Mouse (Mus musculus): ENCODE measurements around the gene Hoxb4. TPM values are rescaled to one million over a fixed set of nuclear protein-coding genes. Genes with fewer than 3 reads are reported as not detected.

Gene Hoxb4
- polyA plus RNA-seq, 1 experiment from 2014 or later, result not detected

DNA sequence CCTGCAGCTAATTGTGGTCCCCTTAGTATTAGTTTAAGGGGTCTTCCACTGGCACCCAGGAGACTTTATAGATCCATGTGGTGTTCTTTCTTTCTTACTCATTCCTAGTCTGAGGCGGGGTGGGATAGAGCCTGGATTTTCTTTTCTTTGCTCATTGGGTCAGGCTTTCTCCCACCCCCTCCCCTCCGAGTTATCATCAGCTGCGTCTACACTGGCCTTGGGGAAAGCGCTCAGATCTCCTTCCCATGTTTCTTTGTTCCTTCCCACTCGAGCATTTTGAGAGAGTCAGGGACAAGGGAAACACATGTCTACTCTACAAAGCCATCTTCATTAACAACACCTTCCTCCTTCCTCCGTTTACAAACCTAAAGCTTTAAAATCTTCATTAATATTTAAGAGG is 19.0 kb downstream of the Hoxb4 start:
- H3K27me3 ChIP-seq, result peaks cover 100% of the 10 kb centered on the region
- H3K36me3 ChIP-seq (ENCODE audit: poor library complexity, severe bottlenecking), result no peaks in the 10 kb centered on the region
- H3K9me3 ChIP-seq (replicated peaks), result no peaks in the 10 kb centered on the region
- no peaks in the 10 kb centered on the region for H3K4me1 ChIP-seq
- WGBS, result under 1% methylated on average over 6 of the region's 6 CpGs
- no peak overlapping the region for H3K4me2 ChIP-seq
- H3K4me3 ChIP-seq, result no peak overlapping the region
- H3K9ac ChIP-seq, result no peak overlapping the region
- no peak overlapping the region for H3K27ac ChIP-seq
- no peak for ATAC-seq

DNA sequence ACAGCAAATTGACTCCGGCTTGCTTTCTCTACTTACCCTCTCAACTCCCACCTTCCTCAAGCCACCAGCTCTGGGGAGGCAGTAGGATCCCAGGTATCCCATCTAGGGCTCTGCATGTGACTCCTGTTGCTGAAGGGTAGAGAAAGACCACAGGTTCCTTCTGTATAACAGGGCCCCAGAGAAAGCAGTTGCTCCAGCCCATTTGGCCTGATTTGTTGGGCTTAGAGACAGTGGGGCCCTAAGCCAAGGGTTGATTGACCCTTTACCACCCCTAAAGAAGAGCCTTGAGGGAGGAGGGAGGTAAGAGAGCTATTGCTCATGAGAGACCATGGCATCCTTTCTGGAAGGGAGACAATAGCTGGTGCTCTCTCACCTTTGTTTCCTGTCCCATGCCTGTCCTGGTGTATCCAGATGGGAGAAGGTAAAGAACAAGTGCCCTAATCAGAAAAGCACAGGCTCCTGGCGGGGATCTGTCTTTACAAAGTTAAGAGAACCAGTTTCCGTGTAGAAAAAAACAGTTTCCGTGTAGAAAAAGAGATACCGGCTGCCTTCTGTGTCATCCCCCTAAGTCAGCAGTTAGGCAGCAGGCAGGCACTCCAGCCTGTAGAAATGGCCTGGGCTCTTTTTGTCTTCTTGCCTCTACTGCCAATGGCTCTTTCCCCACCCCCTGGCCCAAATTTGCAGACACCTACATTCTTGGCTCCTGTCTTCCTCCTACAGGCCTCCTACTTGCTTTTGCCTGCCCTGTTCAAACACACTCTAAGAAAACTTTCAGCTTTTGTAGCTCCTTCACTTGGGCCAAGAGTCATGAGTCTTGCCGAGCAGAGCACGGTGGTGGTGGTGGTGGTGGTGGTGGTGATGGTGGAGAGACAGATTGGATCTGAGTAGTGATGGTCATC is 21.1 kb downstream of the Hoxb4 start:
- H3K9me3 ChIP-seq (replicated peaks), result no peaks in the 10 kb centered on the region
- H3K36me3 ChIP-seq (ENCODE audit: poor library complexity, severe bottlenecking), result no peaks in the 10 kb centered on the region
- no peak for ATAC-seq
- no peak overlapping the region for H3K4me2 ChIP-seq
- peaks cover 100% of the 10 kb centered on the region for H3K27me3 ChIP-seq
- H3K9ac ChIP-seq, result no peak overlapping the region
- 6% methylated on average over 7 of the region's 7 CpGs for WGBS
- no peak overlapping the region for H3K4me3 ChIP-seq
- no peaks in the 10 kb centered on the region for H3K4me1 ChIP-seq
- H3K27ac ChIP-seq, result no peak overlapping the region

DNA sequence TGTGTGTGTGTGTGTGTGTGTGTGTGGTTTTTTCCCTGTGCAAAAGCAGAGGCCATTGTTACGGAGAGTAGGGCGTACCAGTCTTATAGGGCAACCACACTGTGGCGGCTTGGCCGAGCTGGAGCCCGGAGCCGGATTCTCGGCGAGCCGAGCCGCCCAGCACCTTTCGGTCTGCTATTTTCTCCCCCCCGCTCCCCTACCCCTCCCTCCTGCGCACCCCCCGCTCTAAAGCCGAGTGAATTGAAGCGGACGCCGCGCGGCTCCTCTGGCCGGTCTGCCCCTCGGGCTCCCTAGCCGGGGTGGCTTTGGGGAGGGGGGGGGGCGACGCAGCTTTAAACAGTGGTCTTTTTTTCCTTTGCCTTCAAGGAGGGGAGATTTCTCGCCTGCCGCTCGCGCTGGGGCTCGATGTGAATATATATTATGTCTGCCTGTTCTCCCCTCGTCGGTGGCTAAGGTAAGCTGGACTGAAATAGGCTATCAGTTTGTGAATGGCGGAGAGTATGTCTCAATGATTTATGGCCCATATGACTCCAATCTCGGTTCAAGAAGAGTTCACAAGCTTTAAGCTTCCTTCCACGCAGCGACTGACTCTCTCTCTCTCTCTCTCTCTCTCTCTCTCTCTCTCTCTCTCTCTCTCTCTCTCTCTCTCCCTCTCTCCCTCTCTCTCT is 22.8 kb downstream of the Hoxb4 start:
- Histone ChIP-seq H3K4me2 (no peak overlapping the region), H3K4me3 (no peak overlapping the region), H3K27ac (no peak overlapping the region), H3K4me1 (peaks cover 7% of the 10 kb centered on the region), H3K9ac (no peak overlapping the region), H3K36me3 (ENCODE audit: poor library complexity, severe bottlenecking) (no peaks in the 10 kb centered on the region), H3K9me3 (replicated peaks) (no peaks in the 10 kb centered on the region), H3K27me3 (peaks cover 100% of the 10 kb centered on the region)
- 1% methylated on average over 32 of the region's 36 CpGs for WGBS
- ATAC-seq, result no peak

DNA sequence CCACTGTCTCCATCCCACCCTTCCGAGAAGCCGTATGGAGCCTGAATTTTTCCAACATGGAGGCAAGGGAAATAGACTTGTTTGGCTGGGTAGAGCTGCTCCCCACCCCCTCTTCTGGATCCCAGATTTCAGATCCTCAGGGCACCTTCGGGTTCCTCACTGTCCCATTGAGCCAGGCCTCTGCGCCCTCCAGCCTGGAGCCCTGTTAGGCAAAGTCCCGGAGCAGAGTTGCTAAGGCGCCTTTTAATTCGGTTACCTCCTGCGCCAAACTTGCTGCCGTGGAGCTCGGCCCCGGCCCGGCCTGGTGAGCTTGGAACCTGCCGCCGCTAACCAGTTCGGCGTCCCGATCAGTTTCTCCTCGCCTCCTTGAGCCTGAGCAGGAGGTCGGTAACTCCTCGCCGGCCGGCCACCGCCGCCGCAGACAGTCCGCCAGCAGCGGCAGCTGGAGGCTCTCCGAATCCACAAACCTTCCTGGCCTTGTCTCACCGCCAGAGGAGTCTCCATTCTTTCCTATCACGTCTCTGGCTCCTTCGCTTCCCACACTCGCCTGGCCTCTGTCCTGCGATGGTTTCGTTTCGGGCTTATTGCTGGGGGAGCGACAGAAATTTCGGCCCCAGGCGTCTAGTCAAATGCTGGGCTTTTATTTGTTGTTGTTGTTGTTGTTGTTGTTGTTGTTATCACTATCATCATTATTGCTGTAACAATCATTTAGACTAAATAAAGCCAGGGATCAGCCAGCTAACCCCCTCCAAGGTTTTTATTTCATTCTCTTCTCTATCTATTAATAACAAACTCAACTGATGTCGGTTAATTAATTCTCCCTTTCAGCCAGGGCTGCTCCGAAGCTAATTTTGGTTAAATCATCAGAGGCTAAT is 23.9 kb downstream of the Hoxb4 start:
- WGBS, result under 1% methylated on average over 40 of the region's 40 CpGs
- Histone ChIP-seq H3K27ac (no peak overlapping the region), H3K4me3 (no peak overlapping the region), H3K4me2 (no peak overlapping the region), H3K4me1 (peaks cover 7% of the 10 kb centered on the region), H3K27me3 (peaks cover 100% of the 10 kb centered on the region), H3K9me3 (replicated peaks) (no peaks in the 10 kb centered on the region), H3K9ac (no peak overlapping the region), H3K36me3 (ENCODE audit: poor library complexity, severe bottlenecking) (no peaks in the 10 kb centered on the region)
- ATAC-seq, result no peak

DNA sequence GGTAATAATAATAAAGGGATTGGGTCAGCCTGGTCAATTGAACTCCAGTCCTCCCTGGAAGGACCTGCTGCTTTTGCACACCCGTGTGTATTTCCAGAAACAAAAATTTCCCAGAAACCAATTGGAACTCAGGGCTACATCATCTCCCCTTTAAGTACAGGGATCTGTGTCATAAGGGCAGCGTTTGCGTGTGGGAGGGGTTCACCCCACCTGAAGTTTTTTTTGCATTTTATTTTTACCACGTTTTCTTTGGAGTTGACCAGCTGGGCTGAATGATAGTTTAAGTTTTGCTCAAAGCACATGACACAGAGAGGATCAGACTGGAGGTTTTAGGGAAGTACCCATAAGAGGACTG is 24.5 kb downstream of the Hoxb4 start:
- no peak for ATAC-seq
- Histone ChIP-seq H3K27ac (no peak overlapping the region), H3K4me1 (peaks cover 7% of the 10 kb centered on the region), H3K4me3 (no peak overlapping the region), H3K36me3 (ENCODE audit: poor library complexity, severe bottlenecking) (no peaks in the 10 kb centered on the region), H3K4me2 (no peak overlapping the region), H3K9me3 (replicated peaks) (no peaks in the 10 kb centered on the region), H3K27me3 (peaks cover 98% of the 10 kb centered on the region), H3K9ac (no peak overlapping the region)
- WGBS, result under 1% methylated on average over 4 of the region's 4 CpGs

DNA sequence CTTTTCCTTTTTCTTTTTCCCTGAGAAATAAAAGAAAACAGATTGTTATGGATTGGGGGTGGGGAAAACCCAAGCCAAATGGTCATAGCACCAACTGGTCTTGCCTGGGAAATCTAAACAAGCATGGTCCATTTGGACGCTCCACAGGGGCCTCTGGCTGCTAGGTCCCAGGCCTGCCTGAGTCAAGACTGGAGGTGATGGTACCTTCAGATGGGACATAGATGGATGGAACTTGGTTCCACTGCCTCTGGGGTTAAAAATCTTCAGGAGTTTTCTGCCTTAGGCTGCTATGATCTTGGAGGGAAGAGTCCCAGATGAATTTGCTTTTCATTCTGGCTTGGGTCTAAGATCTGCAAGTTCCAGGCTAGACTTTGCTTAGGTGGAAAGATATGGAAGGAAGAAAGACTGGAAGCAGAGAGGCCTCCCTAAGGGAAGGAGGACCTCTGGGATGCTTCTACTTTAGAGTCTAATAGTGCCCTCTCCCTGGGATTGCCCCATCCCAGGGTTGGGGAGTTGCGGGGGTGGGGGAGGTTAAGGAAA is 25.2 kb downstream of the Hoxb4 start:
- no peak overlapping the region for H3K27ac ChIP-seq
- H3K27me3 ChIP-seq, result peaks cover 98% of the 10 kb centered on the region
- no peak overlapping the region for H3K4me2 ChIP-seq
- H3K36me3 ChIP-seq (ENCODE audit: poor library complexity, severe bottlenecking), result no peaks in the 10 kb centered on the region
- peaks cover 7% of the 10 kb centered on the region for H3K4me1 ChIP-seq
- no peak overlapping the region for H3K4me3 ChIP-seq
- WGBS, result 6% methylated on average over 2 of the region's 2 CpGs
- no peaks in the 10 kb centered on the region for H3K9me3 ChIP-seq (replicated peaks)
- no peak for ATAC-seq
- H3K9ac ChIP-seq, result no peak overlapping the region

DNA sequence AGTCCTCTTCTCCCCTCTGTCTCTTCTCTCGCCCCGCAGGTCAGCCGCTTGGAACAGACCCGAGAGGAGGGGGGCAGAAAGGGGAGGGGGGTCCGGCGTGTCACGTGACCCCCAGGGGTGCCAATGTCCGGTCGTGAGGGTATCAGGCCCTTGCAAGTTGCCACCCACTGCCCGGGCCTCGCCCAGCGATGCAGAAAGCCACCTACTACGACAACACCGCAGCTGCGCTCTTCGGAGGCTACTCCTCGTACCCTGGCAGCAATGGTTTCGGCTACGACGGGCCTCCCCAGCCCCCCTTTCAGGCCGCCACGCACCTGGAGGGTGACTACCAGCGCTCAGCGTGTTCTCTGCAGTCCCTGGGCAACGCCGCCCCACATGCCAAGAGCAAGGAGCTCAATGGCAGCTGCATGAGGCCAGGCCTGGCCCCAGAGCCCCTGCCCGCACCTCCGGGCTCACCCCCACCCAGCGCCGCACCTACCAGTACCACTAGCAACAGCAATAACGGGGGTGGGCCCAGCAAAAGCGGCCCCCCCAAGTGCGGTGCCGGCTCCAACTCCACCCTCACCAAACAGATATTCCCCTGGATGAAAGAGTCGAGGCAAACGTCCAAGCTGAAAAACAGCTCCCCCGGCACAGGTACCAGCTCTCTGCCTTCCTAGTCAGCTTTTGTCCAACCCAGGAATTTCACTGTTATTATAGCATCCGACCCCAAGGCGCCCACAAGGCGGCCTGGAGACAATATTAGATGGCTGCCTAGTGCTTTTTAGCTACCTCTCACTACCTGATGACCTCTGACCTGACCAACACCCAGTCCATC is 26.2 kb downstream of the Hoxb4 start:
- Histone ChIP-seq H3K27me3 (peaks cover 98% of the 10 kb centered on the region), H3K9me3 (replicated peaks) (no peaks in the 10 kb centered on the region), H3K9ac (no peak overlapping the region), H3K27ac (no peak overlapping the region), H3K4me2 (no peak overlapping the region), H3K36me3 (ENCODE audit: poor library complexity, severe bottlenecking) (no peaks in the 10 kb centered on the region), H3K4me3 (no peak overlapping the region), H3K4me1 (peaks cover 7% of the 10 kb centered on the region)
- ATAC-seq, result no peak
- WGBS, result under 1% methylated on average over 38 of the region's 40 CpGs

DNA sequence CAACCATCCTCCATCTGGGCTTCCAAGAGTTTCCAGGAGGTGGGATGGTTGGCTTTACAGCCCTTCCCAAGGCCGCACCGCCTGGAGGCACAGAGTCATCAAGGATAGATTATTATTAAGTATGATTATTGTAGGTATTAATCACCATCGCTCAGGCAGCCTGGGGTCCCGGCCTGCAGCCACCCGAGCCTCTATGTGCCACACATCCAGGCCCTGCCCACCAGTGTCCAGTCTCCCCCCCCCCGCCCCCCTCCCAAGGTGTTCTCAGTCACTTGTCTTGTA is 26.8 kb downstream of the Hoxb4 start:
- WGBS, result 4% methylated on average over 6 of the region's 6 CpGs
- H3K27ac ChIP-seq, result no peak overlapping the region
- no peaks in the 10 kb centered on the region for H3K9me3 ChIP-seq (replicated peaks)

DNA sequence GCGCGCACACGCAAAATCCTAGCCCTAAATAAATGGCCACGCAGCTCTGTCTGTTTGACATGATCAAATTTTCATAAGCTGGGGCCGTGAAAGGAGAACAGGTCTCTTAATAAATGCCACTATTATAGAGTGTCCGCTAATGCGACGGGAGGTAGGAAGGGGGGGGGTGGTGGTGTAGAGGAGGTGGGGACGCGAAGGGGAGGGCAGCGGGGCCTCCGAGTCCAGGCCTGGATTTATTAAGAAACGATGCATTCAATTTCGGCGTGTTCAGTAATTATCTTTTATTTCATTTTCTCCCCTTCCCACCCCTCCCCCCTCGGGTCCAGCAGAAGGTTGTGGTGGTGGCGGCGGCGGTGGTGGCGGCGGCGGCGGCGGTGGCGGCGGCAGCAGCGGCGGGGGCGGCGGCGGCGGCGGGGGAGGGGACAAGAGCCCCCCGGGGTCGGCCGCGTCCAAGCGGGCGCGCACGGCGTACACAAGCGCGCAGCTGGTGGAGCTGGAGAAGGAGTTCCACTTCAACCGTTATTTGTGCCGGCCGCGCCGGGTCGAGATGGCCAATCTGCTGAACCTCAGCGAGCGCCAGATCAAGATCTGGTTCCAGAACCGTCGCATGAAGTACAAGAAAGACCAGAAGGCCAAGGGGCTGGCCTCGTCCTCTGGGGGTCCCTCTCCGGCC is 27.3 kb downstream of the Hoxb4 start:
- peaks cover 98% of the 10 kb centered on the region for H3K27me3 ChIP-seq
- H3K4me3 ChIP-seq, result no peak overlapping the region
- H3K4me1 ChIP-seq, result peaks cover 7% of the 10 kb centered on the region
- no peak for ATAC-seq
- H3K36me3 ChIP-seq (ENCODE audit: poor library complexity, severe bottlenecking), result no peaks in the 10 kb centered on the region
- H3K9me3 ChIP-seq (replicated peaks), result no peaks in the 10 kb centered on the region
- H3K9ac ChIP-seq, result no peak overlapping the region
- WGBS, result under 1% methylated on average over 38 of the region's 56 CpGs
- no peak overlapping the region for H3K4me2 ChIP-seq
- H3K27ac ChIP-seq, result no peak overlapping the region

More for the DNA sequence above, 26.8 kb downstream of the Hoxb4 start:
- peaks cover 7% of the 10 kb centered on the region for H3K4me1 ChIP-seq
- H3K9ac ChIP-seq, result no peak overlapping the region
- H3K4me2 ChIP-seq, result no peak overlapping the region
- peaks cover 98% of the 10 kb centered on the region for H3K27me3 ChIP-seq
- ATAC-seq, result no peak
- no peaks in the 10 kb centered on the region for H3K36me3 ChIP-seq (ENCODE audit: poor library complexity, severe bottlenecking)
- no peak overlapping the region for H3K4me3 ChIP-seq

DNA sequence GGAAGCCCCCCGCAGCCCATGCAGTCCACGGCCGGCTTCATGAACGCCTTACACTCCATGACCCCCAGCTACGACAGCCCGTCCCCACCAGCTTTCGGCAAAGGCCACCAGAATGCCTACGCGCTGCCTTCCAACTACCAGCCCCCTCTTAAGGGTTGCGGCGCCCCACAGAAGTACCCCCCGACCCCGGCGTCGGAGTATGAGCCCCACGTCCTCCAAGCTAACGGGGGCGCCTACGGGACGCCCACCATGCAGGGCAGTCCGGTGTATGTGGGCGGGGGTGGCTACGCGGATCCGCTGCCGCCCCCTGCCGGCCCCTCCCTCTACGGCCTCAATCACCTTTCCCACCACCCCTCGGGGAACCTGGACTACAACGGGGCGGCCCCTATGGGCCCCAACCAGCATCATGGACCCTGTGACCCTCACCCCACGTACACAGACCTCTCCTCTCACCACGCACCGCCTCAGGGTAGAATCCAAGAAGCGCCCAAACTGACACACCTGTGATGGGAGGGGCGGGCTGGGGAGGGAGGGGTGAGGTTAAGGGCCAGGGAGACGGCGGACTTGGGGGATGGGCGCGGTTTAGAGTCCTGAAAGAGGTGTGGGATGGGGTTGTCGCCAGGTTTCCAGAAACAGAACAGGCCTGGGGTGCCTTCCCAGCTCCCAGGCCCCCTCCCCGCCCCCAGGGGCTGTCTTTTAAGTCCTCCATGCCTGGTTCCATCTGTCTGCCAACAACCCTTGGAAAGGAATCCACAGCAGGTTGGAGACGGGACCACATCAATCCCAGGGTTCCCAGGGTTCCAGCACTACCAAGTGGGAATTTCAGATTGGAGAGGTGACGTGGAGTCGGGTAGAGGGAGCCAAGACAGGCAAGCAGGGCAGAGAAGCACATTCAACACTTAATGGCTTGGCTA is 28.1 kb downstream of the Hoxb4 start:
- Histone ChIP-seq H3K9me3 (replicated peaks) (no peaks in the 10 kb centered on the region), H3K36me3 (ENCODE audit: poor library complexity, severe bottlenecking) (no peaks in the 10 kb centered on the region), H3K4me2 (no peak overlapping the region), H3K4me1 (peaks cover 7% of the 10 kb centered on the region), H3K27ac (no peak overlapping the region), H3K9ac (no peak overlapping the region), H3K27me3 (peaks cover 98% of the 10 kb centered on the region), H3K4me3 (no peak overlapping the region)
- ATAC-seq, result no peak
- under 1% methylated on average over 39 of the region's 45 CpGs for WGBS
